Mouse (Mus musculus) kidney, adult 2 months (tissue): ENCODE results near the gene Gm37240. TPM values are rescaled to one million over a fixed set of nuclear protein-coding genes. Genes with fewer than 3 reads are reported as not detected.

ENCODE experiments used
- DNase-seq: peaks from one replicate; pipeline ENCODE4 v3.0.0; 2021
- H3K27ac ChIP-seq: fragments of 200-500 bp; 2 replicates; pipeline ENCODE4 v1.5.1; 2012; ENCODE audit warnings: low read depth, low read length, control low read depth, inconsistent platforms; ENCODE audit not compliant: insufficient read depth
- H3K27me3 ChIP-seq: fragments of 200-500 bp; replicated peaks from 2 replicates; pipeline ENCODE4 v1.6.1; 2012; ENCODE audit warnings: mild to moderate bottlenecking, moderate library complexity, low read length, inconsistent platforms; ENCODE audit not compliant: control insufficient read depth, insufficient read depth
- H3K36me3 ChIP-seq: fragments of 200-500 bp; 2 replicates; pipeline ENCODE4 v1.6.1; 2012; ENCODE audit warnings: mild to moderate bottlenecking, moderate library complexity, low read length, inconsistent platforms; ENCODE audit not compliant: control insufficient read depth, insufficient read depth
- H3K4me1 ChIP-seq: fragments of 200-500 bp; 2 replicates; pipeline ENCODE4 v1.6.1; 2011; ENCODE audit warnings: low read length; ENCODE audit not compliant: control insufficient read depth, insufficient read depth
- H3K4me3 ChIP-seq: fragments of 200-500 bp; 2 replicates; pipeline ENCODE4 v1.5.1; 2011; ENCODE audit warnings: mild to moderate bottlenecking, low read depth, low read length, control low read depth; ENCODE audit not compliant: insufficient read depth
- CTCF ChIP-seq: fragments of 200-500 bp; conservative IDR thresholded peaks from 2 replicates; pipeline ENCODE4 v1.5.1; 2011; ENCODE audit warnings: low read depth, mild to moderate bottlenecking, control low read depth, low read length, moderate library complexity, mixed read lengths; ENCODE audit not compliant: insufficient read depth, insufficient read length
- POLR2A ChIP-seq: fragments of 200-500 bp; IDR thresholded peaks from one replicate; pipeline ENCODE4 v1.6.1; 2011; ENCODE audit warnings: low read depth, low read length, control low read depth
- WGBS: fragments of 180-500 bp; shearing (Covaris S2); methylation state at CpG from one replicate; pipeline ENCODE4 v1.1.7; 2018; 5-methylcytosine and 5-hydroxymethylcytosine counted together
- polyA plus RNA-seq: library from polyadenylated mRNA; depleted of rRNA; stranded (reverse); fragments of >200 nt; gene quantifications from 2 replicates; pipeline ENCODE4 v1.2.3, GENCODE M21; 2012

Gene Gm37240
- polyA plus RNA-seq, 1 experiment, result 5.5 TPM

DNA sequence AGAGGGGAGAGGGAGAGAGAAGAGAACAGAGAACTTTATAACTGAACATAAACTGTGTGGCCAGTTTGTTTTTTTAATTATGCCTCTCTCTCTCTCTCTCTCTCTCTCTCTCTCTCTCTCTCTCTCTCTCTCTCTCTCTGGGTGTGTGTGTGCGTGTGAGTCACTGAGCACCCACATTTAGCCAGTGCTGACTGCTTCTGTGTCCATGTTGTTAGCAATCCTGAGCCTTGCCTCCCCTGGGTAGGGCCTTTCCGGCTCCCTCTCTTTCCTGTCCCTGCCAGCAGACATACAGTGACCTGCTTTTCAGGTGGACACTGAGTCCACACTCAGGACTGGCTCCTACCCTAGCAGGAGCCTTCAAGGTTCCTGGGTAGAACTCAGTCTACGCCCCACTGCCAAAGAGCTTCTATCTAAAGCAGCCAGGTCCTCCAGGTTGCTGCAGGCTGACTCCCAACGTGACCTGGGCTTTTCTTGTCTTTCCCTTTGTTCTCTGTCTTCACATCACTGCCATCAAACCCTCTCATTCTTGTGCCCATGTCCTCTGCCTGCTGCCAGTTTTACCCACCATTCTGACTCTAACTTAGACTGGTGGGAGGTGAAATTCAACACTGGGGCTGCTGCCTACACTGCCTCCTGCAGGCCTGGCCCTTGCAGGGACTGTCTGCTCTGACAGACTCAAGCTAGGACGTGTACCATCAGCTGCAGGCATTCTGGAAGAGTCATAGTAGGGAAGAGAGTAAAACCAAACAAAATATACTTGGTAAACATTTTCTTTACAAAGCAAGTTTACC is 153.2 kb downstream of the Gm37240 start:
- Histone ChIP-seq H3K27ac (no peak overlapping the region), H3K4me3 (no peak overlapping the region), H3K4me1 (no peaks in the 10 kb centered on the region), H3K36me3 (no peaks in the 10 kb centered on the region), H3K27me3 (no peaks in the 10 kb centered on the region)
- TF ChIP-seq CTCF (no peak), POLR2A (no peak)
- 82% methylated on average over 5 of the region's 5 CpGs for WGBS
- no peak for DNase-seq

GRCm38 (mm10) chr3:85727171-85727570 is 160.1 kb downstream of the Gm37240 start:
- Histone ChIP-seq H3K4me1 (no peaks in the 10 kb centered on the region), H3K4me3 (no peak overlapping the region), H3K27me3 (no peaks in the 10 kb centered on the region), H3K27ac (no peak overlapping the region), H3K36me3 (no peaks in the 10 kb centered on the region)
- 64% methylated on average over 2 of the region's 2 CpGs for WGBS
- DNase-seq, result no peak
- TF ChIP-seq CTCF (no peak), POLR2A (no peak)

DNA sequence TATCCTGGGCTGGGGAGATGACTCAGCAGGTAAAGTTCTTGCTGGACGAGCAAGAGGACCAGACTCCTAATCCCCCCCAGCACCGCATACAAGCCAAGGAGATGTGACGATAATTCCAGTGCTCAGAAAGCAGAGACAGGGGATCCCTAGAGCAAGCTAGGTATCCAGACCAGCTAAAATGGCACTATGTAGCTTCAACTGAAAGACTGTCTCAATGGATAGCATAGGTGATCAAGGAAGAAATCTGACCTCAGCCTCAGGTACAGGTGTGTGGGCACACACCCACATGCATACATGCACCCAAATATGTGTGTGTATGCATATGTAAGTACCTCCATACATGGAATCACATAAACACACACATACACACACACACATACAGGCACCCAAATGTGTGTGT is 161.3 kb downstream of the Gm37240 start:
- H3K4me1 ChIP-seq, result no peaks in the 10 kb centered on the region
- H3K36me3 ChIP-seq, result no peaks in the 10 kb centered on the region
- no peaks in the 10 kb centered on the region for H3K27me3 ChIP-seq
- WGBS, result 92% methylated on average over 3 of the region's 3 CpGs
- TF ChIP-seq CTCF, result no peak
- TF ChIP-seq POLR2A, result no peak
- H3K27ac ChIP-seq, result no peak overlapping the region
- H3K4me3 ChIP-seq, result no peak overlapping the region
- DNase-seq, result no peak

DNA sequence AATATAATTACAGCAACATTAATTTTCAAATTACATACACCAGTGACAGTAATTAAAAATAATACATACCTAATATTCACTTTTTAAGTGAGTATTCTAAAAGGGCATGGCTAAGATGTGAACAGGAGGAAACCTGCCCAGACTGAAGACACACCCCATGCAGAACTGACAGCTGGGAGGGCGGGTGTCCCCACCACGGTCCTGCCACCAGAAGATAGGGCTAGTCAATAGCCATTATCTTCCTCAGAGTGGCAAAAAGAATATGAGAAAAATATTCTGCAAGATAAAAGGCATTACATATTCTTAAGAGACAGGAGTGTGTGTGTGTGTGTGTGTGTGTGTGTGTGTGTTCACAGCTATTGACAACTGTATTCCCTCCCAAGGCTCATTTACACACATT is 162.2 kb downstream of the Gm37240 start:
- no peaks in the 10 kb centered on the region for H3K27me3 ChIP-seq
- no peak overlapping the region for H3K27ac ChIP-seq
- no peak for DNase-seq
- H3K4me3 ChIP-seq, result no peak overlapping the region
- H3K36me3 ChIP-seq, result no peaks in the 10 kb centered on the region
- no peak for TF ChIP-seq POLR2A
- TF ChIP-seq CTCF, result no peak
- WGBS, result 83% methylated on average over 2 of the region's 2 CpGs
- H3K4me1 ChIP-seq, result no peaks in the 10 kb centered on the region

DNA sequence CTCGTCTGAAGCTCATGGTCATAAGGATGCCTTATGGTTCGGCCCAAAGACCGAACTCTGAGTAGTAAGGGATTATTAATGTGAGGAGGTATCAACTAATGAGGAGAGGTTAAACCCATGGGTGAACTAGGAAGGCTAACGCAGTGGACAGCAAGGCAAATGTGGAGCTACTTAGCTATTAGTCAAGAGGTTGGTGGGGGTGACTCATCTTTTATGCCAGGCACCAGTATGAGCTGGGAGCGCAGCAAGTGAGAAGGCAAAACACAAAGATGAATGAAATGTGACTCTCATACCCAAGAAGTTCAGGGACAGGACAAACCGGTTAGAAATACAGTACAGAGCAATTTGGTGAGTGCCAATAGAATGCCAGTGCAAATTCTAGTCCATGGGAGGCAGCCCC is 164.7 kb downstream of the Gm37240 start:
- WGBS, result 83% methylated on average over 6 of the region's 6 CpGs
- H3K27me3 ChIP-seq, result no peaks in the 10 kb centered on the region
- H3K27ac ChIP-seq, result no peak overlapping the region
- H3K36me3 ChIP-seq, result no peaks in the 10 kb centered on the region
- no peak for TF ChIP-seq CTCF
- TF ChIP-seq POLR2A, result no peak
- no peaks in the 10 kb centered on the region for H3K4me1 ChIP-seq
- DNase-seq, result no peak
- H3K4me3 ChIP-seq, result no peak overlapping the region

- 87% methylated on average over 4 of the region's 4 CpGs for WGBS
- DNase-seq, result no peak
- no peak overlapping the region for H3K4me3 ChIP-seq
- peaks cover 4% of the 10 kb centered on the region; the same call in 1 of the 2 replicates for H3K4me1 ChIP-seq
- H3K27ac ChIP-seq, result no peak overlapping the region
- TF ChIP-seq POLR2A (no peak), CTCF (no peak)
- no peaks in the 10 kb centered on the region for H3K27me3 ChIP-seq
- no peaks in the 10 kb centered on the region for H3K36me3 ChIP-seq
These were observed 171.5 kb downstream of the Gm37240 start for GRCm38 (mm10) chr3:85715764-85716297.

DNA sequence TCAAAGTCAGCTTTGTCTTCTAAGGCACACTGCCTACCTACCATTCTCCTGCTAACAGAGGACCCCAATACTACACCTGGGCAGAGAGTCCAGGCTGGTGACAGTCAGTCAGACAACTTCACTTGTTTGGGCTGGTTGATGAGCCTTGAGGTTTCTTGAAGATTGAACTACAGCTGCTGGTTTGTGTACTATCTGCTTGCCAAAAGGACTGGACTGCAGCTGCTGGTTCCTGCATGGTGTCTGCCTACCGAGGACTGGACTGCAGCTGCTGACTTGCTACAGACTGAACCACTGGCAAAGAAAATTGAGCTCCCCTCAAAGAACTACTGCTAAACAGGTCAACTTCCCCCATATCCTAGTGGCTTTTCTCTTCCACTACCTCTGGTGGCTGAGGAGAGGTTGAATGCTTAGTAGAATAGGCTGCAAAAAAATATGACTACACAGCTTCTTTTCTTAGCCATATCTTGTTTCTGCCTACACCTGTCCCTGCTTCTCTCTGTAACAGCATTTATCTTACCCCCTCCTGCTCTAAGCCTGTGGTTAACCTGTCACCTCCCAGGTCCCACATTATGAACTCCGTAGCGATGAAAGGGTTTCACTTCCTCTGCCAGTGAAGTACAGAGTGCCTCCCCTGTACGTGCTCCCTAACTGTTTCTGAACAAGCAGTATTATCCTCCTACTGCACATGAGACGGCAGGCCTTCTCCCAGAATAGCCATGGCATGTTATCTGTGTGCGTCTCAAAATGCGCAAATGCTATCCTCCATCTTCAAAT is 173.2 kb downstream of the Gm37240 start:
- H3K36me3 ChIP-seq, result no peaks in the 10 kb centered on the region
- TF ChIP-seq CTCF, result no peak
- TF ChIP-seq POLR2A, result no peak
- 87% methylated on average over 7 of the region's 7 CpGs for WGBS
- no peak for DNase-seq
- no peak overlapping the region for H3K4me3 ChIP-seq
- H3K4me1 ChIP-seq, result peaks cover 4% of the 10 kb centered on the region; the same call in 1 of the 2 replicates
- no peak overlapping the region for H3K27ac ChIP-seq
- H3K27me3 ChIP-seq, result no peaks in the 10 kb centered on the region
